In the genomic region with DNA sequence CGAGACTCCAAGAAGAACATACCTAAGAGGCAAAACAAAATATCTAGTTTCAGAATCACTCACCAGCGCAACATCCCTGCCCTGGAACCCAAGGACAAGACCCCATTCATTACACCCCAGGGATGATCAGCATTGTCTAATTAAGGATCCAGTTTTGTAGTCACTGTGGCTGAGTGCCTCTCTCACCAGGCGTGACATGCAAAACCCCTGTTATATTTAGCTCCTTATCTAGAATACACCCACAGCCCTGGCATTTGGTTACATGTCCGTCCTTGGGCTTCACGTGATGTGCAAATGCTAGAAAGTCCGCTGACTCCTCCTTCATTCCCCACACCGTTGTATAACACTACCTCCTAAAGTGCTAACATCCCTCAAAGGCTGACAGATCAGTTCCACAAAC, we compare ENCODE assay signal across 14 mouse cellular contexts. TPM values are rescaled to one million over a fixed set of nuclear protein-coding genes. Genes with fewer than 3 reads are reported as not detected.
DNase-seq lines count a peak whose midpoint lies in the region; ATAC-seq lines count a peak whose summit lies in the region.
"Had no signal": no experiment of that assay in that cellular context is flagged by ENCODE, and none has a peak within 500 bp of the region (broad histone marks: within the 10 kb centered on the region; RNA-seq: fewer than 3 reads in every experiment).

No protein-coding gene starts in this region.

- H3K9me3 ChIP-seq in heart, embryonic 13.5 days: no peaks in the 10 kb centered on the region
- no peaks in the 10 kb centered on the region for H3K9me3 ChIP-seq in liver, embryonic 16.5 days (replicated peaks; ENCODE audit: control insufficient read depth, low read length)

- DNase-seq in adrenal gland, adult 2 months: peak; percentile 70
- no peak for DNase-seq in adrenal gland, adult 18-20 months (ENCODE audit: low spot score in 2 of 2)
- peak; percentile 65 to 73 for DNase-seq in B cell, adult 2 months
- no peak for DNase-seq in right cerebral cortex, adult 18-20 months
- DNase-seq in thymus, postnatal 25 days: no peak
- DNase-seq: cerebellum, postnatal 36 days; right cerebral cortex, postnatal 25 days; thymus, postnatal 4 days had no signal

- no peaks in the 10 kb centered on the region for H3K27me3 ChIP-seq in heart, embryonic 13.5 days (replicated peaks)
- H3K27me3 ChIP-seq in liver, embryonic 16.5 days (ENCODE audit: control insufficient read depth, insufficient read depth, low read depth, low read length): no peaks in the 10 kb centered on the region

- H3K36me3 ChIP-seq in heart, embryonic 13.5 days: peaks cover 93% of the 10 kb centered on the region
- peaks cover 42% of the 10 kb centered on the region for H3K36me3 ChIP-seq in liver, embryonic 16.5 days (ENCODE audit: control insufficient read depth, insufficient read depth)

- H3K27ac ChIP-seq in heart, embryonic 13.5 days (replicated peaks): peak overlapping the region; percentile 91
- peak overlapping the region; percentile 43 for H3K27ac ChIP-seq in liver, embryonic 16.5 days (ENCODE audit: low read length)

- WGBS in heart, embryonic 13.5 days: 35% methylated on average over 7 of the region's 7 CpGs
- WGBS in liver, embryonic 16.5 days (ENCODE audit: insufficient replicate concordance): 35% methylated on average over 7 of the region's 7 CpGs

- ATAC-seq in heart, embryonic 13.5 days (ENCODE audit: extremely low read depth, insufficient number of reproducible peaks, low FRiP score, low TSS enrichment): peak; percentile 76; the same call in 1 of the 2 replicates
- peak; percentile 79 for ATAC-seq in liver, embryonic 16.5 days (ENCODE audit: low read depth)
- ATAC-seq in inflammation-experienced regulatory T-cells, adult 6 months: no peak

- H3K9ac ChIP-seq in heart, embryonic 13.5 days: peak overlapping the region; percentile 35
- peak overlapping the region; percentile 29; the same call in 1 of the 2 replicates for H3K9ac ChIP-seq in liver, embryonic 16.5 days (ENCODE audit: low read depth, low read length)

- H3K4me2 ChIP-seq in heart, embryonic 13.5 days: peak overlapping the region; percentile 48
- peak overlapping the region; percentile 37 for H3K4me2 ChIP-seq in liver, embryonic 16.5 days (ENCODE audit: low read depth, low read length)

- H3K4me1 ChIP-seq in heart, embryonic 13.5 days: peaks cover 33% of the 10 kb centered on the region
- H3K4me1 ChIP-seq in liver, embryonic 16.5 days (ENCODE audit: control insufficient read depth, low read depth, low read length): peaks cover 24% of the 10 kb centered on the region

- H3K4me3 ChIP-seq in heart, embryonic 13.5 days: no peak overlapping the region
- H3K4me3 ChIP-seq in liver, embryonic 16.5 days (ENCODE audit: low read depth, low read length): no peak overlapping the region

RNA-seq across cellular contexts. Expression of a gene that starts 11.0 kb away (rescaled TPM):
- total RNA-seq in adrenal gland, adult 2 months (2021): 100 to 1,000 TPM; 255 to 258 TPM
- polyA plus RNA-seq in adrenal gland, adult 2 months (2012; rRNA removed): 97.1 and 107 TPM in 2 replicates
- 100 to 1,000 TPM; 176 to 268 TPM for total RNA-seq in adrenal gland, adult 18-20 months (2021)
- polyA plus RNA-seq in heart, embryonic 13.5 days (2015; fragmentation: Nextera tagmentation; extraction: Ambion mirVana): 44.8 and 48.9 TPM in 2 replicates
- 32.3 and 33.6 TPM in 2 replicates for polyA plus RNA-seq in liver, embryonic 16.5 days (2015; fragmentation: Nextera tagmentation; extraction: Ambion mirVana)
- polyA plus RNA-seq in inflammation-experienced regulatory T-cells, adult 6 months (2017; shearing (Covaris generic)): 100 to 1,000 TPM in 2 of 3 experiments, 10 to 100 TPM in 1; 95.7 to 124 (median 113) TPM

RNA-seq across cellular contexts. Expression of a gene that starts 25.4 kb away (rescaled TPM):
- total RNA-seq in adrenal gland, adult 2 months (2021): under 1 TPM in 1 of 2 experiments, not detected in 1; 0.69 TPM
- polyA plus RNA-seq in adrenal gland, adult 2 months (2012; rRNA removed): not detected in 2 replicates
- not detected for total RNA-seq in adrenal gland, adult 18-20 months (2021)
- polyA plus RNA-seq in heart, embryonic 13.5 days (2015; fragmentation: Nextera tagmentation; extraction: Ambion mirVana): not detected in 2 replicates
- polyA plus RNA-seq in liver, embryonic 16.5 days (2015; fragmentation: Nextera tagmentation; extraction: Ambion mirVana): not detected in 2 replicates
- polyA plus RNA-seq in inflammation-experienced regulatory T-cells, adult 6 months (2017; shearing (Covaris generic)): 1 to 10 TPM in 1 of 3 experiments, not detected in 2; 2.6 TPM
- total RNA-seq: adrenal gland, postnatal 36 days had no signal
- polyA plus RNA-seq: limb, embryonic 11.5 days; neural tube, embryonic 11.5 days had no signal

RNA-seq across cellular contexts. Expression of a gene that starts 44.4 kb away (rescaled TPM):
- 100 to 1,000 TPM; 112 to 134 TPM for total RNA-seq in adrenal gland, adult 2 months (2021)
- 225 and 282 TPM in 2 replicates for polyA plus RNA-seq in adrenal gland, adult 2 months (2012; rRNA removed)
- total RNA-seq in adrenal gland, adult 18-20 months (2021): 100 to 1,000 TPM in 1 of 2 experiments, 10 to 100 TPM in 1; 99.5 to 102 TPM
- 51.2 and 56.5 TPM in 2 replicates for polyA plus RNA-seq in heart, embryonic 13.5 days (2015; fragmentation: Nextera tagmentation; extraction: Ambion mirVana)
- polyA plus RNA-seq in liver, embryonic 16.5 days (2015; fragmentation: Nextera tagmentation; extraction: Ambion mirVana): 92.9 and 95.8 TPM in 2 replicates
- 10 to 100 TPM; 44.5 to 50.8 (median 46.5) TPM for polyA plus RNA-seq in inflammation-experienced regulatory T-cells, adult 6 months (2017; shearing (Covaris generic))

Comparison
In these comparisons a context has a peak if more than half of its experiments do, and no peak if none do; other contexts are left out.
1. DNase-seq: peak in adrenal gland, adult 2 months (single experiment) and B cell, adult 2 months (2 of 2); none in adrenal gland, adult 18-20 months (0 of 2), right cerebral cortex, adult 18-20 months (single experiment) and thymus, postnatal 25 days (single experiment).